Mouse (Mus musculus): Measurements from ENCODE around the gene Olfr470.
"Not testable (repeated sequence)": the region's sequence is repeated elsewhere in the genome, so short reads cannot be mapped to it uniquely, and the experiment has no call there.

Olfr470 gene

GRCm38 (mm10) chr7:107847390-107847789 is at the start of gene Olfr470:
Gene Olfr470, minus strand, starts transcription at chr7:107847490.
- DNase-seq (ENCODE audit: low read depth, low spot score): not testable (repeated sequence)

- DNase-seq (ENCODE audit: low read depth, low spot score): peak; percentile 2
These were observed 5.6 kb downstream of the Olfr470 start for GRCm38 (mm10) chr7:107841719-107842118.

- not testable (repeated sequence) for DNase-seq (ENCODE audit: low read depth, low spot score)
These were observed 21.8 kb downstream of the Olfr470 start, which contains the start of gene Olfr469 for GRCm38 (mm10) chr7:107825441-107825840. Gene Olfr469, minus strand, starts transcription at chr7:107825541.

GRCm38 (mm10) chr7:107823867-107824266 is 23.4 kb downstream of the Olfr470 start:
- not testable (repeated sequence) for DNase-seq (ENCODE audit: low read depth, low spot score)

GRCm38 (mm10) chr7:107819442-107819841 is 27.8 kb downstream of the Olfr470 start:
- peak; percentile 3 for DNase-seq (ENCODE audit: low read depth, low spot score)

GRCm38 (mm10) chr7:107811963-107812362 is 35.3 kb downstream of the Olfr470 start, which contains the start of gene Olfr467:
Gene Olfr467, plus strand, starts transcription at chr7:107812263.
- DNase-seq (ENCODE audit: low read depth, low spot score): no peak

GRCm38 (mm10) chr7:107802138-107802537 is 45.2 kb downstream of the Olfr470 start:
- no peak for DNase-seq (ENCODE audit: low read depth, low spot score)

GRCm38 (mm10) chr7:107801108-107801507 is 46.2 kb downstream of the Olfr470 start, which contains the start of gene Ovch2:
Gene Ovch2, minus strand, starts transcription at chr7:107801208.
- no peak for DNase-seq (ENCODE audit: low read depth, low spot score)

- no peak for DNase-seq (ENCODE audit: low read depth, low spot score)
These were observed 50.8 kb downstream of the Olfr470 start for GRCm38 (mm10) chr7:107796500-107796899.

Measured in CD4-positive, CD25-positive, alpha-beta regulatory T cell, adult 2 months (primary cell).